Mouse (Mus musculus) brain, embryonic 14.5 days (tissue): ENCODE results near the gene Sik3.

Source experiments
- CTCF ChIP-seq: fragments of 200-500 bp; IDR thresholded peaks from 2 replicates; pipeline ENCODE4 v1.5.1; 2012; ENCODE audit warnings: inconsistent platforms, mild to moderate bottlenecking, moderate library complexity, borderline replicate concordance; ENCODE audit not compliant: insufficient read depth, insufficient read length; ENCODE audit errors: extremely low read depth
- POLR2A ChIP-seq: fragments of 200-500 bp; IDR thresholded peaks from 2 replicates; pipeline ENCODE4 v1.6.1; 2012; ENCODE audit warnings: mild to moderate bottlenecking, inconsistent platforms, borderline replicate concordance; ENCODE audit not compliant: poor library complexity, insufficient read depth, insufficient read length, severe bottlenecking; ENCODE audit errors: extremely low read depth

DNA sequence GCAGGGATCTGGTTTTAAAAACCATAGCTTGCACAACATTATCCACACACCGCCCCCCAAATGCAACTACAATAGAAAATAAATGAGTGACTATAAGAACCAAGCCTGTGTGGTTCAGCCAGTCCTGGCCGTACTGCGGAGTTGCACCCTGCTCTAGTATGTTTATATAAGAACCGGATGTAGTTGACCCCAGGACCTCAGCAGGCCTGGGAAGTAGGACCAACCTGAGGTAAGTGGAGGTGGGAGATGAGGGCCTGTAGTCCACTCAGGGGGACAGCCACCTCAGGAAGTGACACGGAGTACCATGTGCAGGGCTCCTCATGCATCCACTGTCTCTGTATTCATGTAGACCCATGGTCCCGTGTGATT lies 194.9 kb downstream of the Sik3 start:
- TF ChIP-seq CTCF (no peak), POLR2A (no peak)
